Mouse (Mus musculus): ENCODE data around the gene Sept9.
A peak's percentile ranks its signal among the peaks of the same experiment; 100 is the strongest.

Sept9 gene

GRCm38 (mm10) chr11:117222899-117223298, 23.4 kb downstream of the Sept9 start:
- no peak for DNase-seq

- DNase-seq = no peak
These were observed 25.3 kb downstream of the Sept9 start for GRCm38 (mm10) chr11:117224804-117225203.

- no peak for DNase-seq
These were observed 26.2 kb downstream of the Sept9 start for GRCm38 (mm10) chr11:117225531-117226213.

DNA sequence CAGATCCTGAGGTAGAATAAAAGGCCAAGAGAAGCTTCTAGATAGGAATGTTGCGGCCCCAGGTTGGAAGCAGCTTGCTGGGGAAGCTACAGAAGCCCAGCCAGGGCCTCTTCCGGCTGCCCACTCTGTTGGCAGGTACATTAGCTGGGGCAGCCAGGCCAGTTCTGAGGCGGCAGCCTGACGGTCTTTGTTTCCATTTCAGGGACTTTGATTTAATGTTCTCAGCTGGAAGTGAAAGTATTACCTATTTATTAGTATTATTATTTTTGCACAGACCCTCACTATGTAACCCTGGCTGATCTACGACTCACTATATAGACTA, 26.7 kb downstream of the Sept9 start:
- DNase-seq = no peak

GRCm38 (mm10) chr11:117228139-117228538, 28.7 kb downstream of the Sept9 start:
- no peak for DNase-seq

DNA sequence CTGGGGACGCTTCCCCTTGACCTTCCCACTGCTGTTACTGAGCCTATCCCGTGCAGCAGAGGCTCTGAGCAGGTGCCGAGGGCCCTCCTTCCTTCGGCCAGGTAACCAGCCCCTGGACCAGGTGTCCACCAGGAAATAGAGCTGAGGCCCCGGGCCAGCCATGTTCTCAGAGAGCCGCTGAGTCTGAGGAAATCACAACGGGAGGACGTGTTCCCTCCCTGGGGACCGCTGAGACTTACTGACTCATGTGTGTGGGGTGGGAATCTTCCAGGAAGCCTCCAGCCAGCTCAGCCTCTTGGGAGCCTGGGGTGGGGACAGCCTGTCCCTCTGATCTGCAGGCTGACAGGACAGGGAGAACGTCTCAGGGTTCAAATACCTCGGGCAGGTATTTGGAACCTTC, 32.1 kb downstream of the Sept9 start:
- DNase-seq = peak; percentile 49

DNA sequence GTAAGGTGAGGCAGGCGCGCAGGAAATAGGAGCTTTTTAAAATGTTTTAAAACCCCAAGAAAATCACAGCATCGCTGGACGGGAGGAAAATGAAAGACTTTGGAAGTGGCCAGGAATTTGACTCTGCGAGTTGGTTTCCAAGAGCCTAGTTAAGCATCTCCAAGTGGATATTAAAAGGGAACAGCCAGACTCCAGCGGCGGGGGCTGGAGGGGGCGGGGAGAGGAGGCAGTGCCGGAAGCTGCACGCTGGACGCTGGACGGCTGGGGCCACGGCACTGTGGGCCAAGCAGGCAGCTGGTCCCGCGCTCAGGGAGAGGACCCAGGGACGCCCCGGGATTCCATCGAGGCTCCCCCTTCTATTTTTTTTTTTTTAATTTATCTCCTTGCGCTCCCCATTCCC, 32.6 kb downstream of the Sept9 start:
- DNase-seq = peak; percentile 79

DNA sequence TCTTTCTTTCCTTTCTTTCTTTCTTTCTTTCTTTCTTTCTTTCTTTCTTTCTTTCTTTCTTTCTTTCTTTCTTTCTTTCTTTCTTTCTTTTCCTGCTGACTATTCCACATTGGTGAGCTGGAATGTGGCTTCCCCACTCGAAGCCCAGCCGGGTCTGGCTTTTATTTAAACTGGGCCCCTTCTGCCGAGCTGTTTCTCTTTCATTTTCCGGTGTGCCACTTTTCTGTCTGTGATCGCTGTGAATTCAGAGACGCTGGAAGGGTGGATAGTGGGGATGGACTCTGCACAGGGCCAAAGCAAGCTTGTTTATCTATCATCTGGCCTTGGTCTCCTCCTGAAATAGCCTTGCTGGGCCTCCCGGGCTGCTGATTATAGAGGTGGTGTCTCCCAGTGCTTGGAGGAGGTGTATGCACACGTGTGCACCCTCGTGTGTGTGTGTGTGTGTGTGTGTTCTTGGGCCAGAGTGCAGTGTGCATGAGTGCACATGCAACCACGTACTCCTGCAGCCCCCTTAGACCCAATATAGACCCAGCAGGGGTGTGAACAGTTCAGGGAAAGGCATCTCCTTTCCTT, 33.5 kb downstream of the Sept9 start:
- DNase-seq = no peak

GRCm38 (mm10) chr11:117233818-117234217, 34.4 kb downstream of the Sept9 start:
- no peak for DNase-seq

GRCm38 (mm10) chr11:117235086-117235897, 35.8 kb downstream of the Sept9 start:
- DNase-seq = peak; percentile 24

DNA sequence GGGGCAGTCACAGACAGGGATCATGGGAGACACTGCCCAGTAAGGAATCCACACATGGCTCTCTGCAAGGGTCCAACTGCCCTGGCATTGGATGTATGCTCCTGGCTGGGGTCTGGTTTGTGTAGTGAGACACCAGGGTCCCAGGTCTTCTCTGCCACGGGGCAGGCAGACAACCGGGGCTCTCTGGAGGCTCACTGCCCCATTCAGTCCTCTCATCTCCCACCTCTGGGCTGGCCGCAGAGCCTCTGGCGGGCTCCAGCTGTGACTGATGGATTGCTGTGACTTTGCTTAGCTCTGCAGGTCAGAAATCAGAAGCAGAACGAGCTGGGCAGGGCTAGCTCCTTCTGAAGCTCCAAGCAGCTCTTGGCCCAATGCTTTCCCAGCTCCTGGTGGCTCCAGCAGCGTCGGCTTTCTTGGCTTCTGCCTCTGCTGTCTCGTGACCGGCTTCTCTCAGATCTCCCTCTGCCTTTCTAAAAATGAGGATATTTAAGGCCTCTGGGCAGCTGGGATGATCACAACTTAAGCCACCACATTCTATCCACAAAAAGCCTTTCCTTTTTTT, 36.5 kb downstream of the Sept9 start:
- peak; percentile 48 for DNase-seq

DNA sequence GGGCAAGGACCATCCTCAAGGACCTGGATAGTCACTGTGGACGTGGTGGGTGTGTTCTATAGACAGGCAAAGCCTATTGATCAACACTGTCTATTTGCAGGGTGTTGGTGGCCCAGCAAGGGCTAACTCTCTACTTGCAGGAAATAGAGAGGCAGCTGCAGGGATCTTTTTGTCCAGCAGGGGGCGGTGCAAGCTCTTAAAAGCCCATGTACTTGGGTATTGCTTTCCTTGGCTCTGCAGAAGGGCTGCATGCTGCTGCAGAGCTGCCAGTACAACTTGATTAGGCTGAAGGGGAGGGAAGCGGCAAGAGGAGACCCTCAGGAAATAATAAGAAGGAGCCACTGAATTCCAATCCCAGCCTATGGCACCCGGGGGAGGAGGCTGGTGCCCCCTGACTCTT, 38.7 kb downstream of the Sept9 start:
- DNase-seq = peak; percentile 96

DNA sequence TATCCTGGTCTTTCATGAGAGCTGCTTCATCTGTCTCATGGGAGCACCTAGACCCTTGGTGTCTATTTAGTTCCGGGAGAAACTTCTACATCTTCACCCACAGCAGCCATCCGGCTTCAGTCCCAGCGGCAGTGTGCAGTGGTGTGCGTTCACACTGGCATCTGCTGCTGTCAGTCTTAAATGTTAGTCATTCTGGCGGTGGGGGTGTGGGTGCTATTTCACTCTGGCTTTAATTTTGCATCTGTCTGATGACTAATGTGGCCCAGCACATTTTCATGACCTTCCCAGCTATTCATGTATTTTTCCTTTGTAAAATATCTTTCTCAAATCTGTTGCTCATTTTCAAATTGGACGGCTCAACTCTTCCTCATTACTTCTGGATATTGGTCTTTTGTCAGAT, 40.2 kb downstream of the Sept9 start:
- no peak for DNase-seq

- DNase-seq = no peak
These were observed 40.9 kb downstream of the Sept9 start for GRCm38 (mm10) chr11:117240322-117240721.

DNA sequence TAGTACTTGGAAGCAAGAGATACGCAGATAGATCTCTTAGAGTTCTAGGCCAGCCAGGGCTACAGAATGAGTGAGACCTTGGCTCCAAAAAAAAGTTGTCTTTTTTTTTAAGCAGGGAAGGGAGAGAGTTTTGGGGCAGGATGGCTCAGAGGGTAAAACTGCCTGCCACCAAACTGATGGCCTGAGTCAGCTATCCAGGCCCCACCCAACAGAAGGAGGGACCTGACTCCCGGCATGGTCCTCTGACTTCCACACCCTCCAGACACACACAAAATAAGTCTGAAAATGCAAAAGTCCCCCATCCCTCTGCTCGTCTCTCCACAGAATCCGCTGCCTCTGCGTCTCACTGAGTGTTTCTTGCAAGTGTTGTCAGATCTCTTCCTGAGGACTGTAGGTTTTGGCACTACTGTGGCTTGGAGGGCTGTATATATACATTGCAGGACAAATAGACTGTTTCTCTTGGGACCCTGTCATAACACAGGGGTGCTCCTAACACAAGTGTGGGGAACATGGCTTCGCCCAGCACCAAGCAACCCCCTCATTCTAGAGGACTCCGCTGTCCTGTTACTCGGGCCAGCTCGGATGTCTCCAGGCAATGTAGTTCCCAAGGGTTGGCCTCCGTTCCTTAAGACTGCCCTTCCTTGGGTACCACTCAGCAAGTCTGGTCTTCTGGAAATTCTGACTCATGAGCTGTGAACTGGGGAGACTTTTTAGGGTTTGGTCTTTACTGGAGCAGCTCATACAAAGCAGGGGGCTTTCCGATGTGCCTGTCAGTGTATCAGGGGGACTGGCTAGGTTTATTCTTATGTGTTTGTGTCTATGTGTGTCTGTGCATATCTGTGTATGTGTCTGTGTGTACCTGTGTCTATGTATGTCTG, 41.6 kb downstream of the Sept9 start:
- no peak for DNase-seq

DNA sequence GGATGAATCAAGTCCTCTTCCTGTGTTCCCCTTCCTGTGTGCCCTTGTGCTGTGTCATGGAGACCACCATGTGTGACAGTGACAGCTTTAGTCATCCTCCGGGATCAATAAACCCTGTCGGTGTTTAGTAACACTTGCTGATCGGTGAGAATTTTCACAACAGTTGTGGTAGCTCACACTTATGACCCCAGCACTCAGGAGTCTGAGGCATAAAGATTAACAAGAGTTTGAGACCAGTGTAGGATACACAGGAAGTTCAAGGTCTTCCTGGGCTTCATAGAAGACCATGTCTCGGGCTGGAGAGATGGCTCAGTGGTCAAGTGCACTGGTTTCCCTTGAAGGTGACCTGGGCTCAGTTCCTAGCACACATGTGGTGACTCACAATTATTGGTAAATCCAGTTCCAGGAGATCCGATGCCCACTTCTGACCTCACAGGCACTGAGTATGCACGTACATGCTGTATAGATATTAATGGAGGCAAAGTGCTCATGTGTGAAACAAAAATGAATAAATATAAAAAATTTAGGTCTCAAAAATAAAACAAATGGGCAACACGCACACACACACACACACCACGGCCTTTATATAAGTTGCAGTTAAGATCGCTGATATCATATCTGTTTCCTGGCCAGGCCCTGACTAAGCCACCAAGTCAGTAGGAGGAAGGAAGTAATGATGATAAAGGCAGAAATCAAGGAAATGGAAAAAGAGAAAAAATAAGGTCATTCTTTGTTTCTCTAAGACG, 43.1 kb downstream of the Sept9 start:
- DNase-seq = no peak

GRCm38 (mm10) chr11:117243536-117244290, 44.3 kb downstream of the Sept9 start:
- DNase-seq = no peak

- DNase-seq = no peak
These were observed 45.7 kb downstream of the Sept9 start for GRCm38 (mm10) chr11:117245041-117245725.

GRCm38 (mm10) chr11:117245846-117246245, 46.4 kb downstream of the Sept9 start:
- no peak for DNase-seq

- DNase-seq = no peak
These were observed 46.8 kb downstream of the Sept9 start for GRCm38 (mm10) chr11:117246286-117246685.

DNA sequence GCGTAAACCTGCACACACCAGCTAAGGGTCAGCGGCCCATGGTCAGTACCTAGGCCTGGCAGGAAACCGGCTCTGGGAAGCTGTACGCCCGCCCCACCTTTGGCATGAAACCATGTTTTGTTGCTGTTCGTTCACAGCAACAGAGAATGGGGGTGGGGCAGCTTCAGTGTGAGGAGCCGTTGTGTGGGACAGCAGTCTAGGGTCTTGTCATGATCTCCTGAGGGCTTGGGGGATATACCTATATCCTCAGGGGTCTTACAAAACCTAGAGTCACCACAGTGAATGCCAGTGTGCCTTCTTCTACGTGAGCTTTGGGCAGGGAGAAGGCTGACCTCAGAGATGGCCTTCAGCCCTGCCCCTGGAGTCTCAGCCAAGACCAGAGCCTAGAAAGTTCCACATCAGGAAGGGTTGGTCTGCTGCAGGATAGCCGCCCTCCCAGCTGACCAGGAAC, 47.5 kb downstream of the Sept9 start:
- peak; percentile 86 for DNase-seq

Measured in lung, postnatal 36 days (tissue).